Mouse (Mus musculus): ENCODE results near the gene Gm49711. TPM values are rescaled to one million over a fixed set of nuclear protein-coding genes. Genes with fewer than 3 reads are reported as not detected.

Gm49711 gene
- total and polyA plus RNA-seq, 3 experiments = 4.2 TPM; not detected in 2

GRCm38 (mm10) chr16:92163545-92163944, 105.4 kb downstream of the Gm49711 start:
- no peaks in the 10 kb centered on the region for H3K9me3 ChIP-seq (replicated peaks)
- no peak overlapping the region for H3K4me3 ChIP-seq (ENCODE audit: low read depth, low read length)
- TF ChIP-seq TAL1 (conservative IDR thresholded peaks at IDR 0.05; ENCODE audit: low read depth, low read length) (no peak), POLR2AphosphoS5 (IDR thresholded peaks at IDR 0.05; ENCODE audit: insufficient replicate concordance, low read depth, low read length) (no peak)
- no peak for ATAC-seq (ENCODE audit: extremely low read depth, insufficient number of reproducible peaks, low FRiP score, poor library complexity, severe bottlenecking)
- no peak for DNase-seq (ENCODE audit: low spot score)
- H3K4me1 ChIP-seq (ENCODE audit: insufficient read depth, low read depth, low read length) = no peaks in the 10 kb centered on the region
- H3K36me3 ChIP-seq (replicated peaks) = no peaks in the 10 kb centered on the region
- H3K27me3 ChIP-seq (ENCODE audit: insufficient read depth, low read length) = peaks cover 11% of the 10 kb centered on the region; the same call in 1 of the 2 replicates

GRCm38 (mm10) chr16:92176052-92176451, 117.9 kb downstream of the Gm49711 start:
- peaks cover 4% of the 10 kb centered on the region for H3K27me3 ChIP-seq (ENCODE audit: insufficient read depth, low read length)
- H3K9me3 ChIP-seq (replicated peaks) = no peaks in the 10 kb centered on the region
- TF ChIP-seq GATA1 (IDR thresholded peaks at IDR 0.05; ENCODE audit: borderline replicate concordance, low read length) (no peak), CTCF (IDR thresholded peaks at IDR 0.05; ENCODE audit: low read depth, low read length) (no peak), GATA2 (IDR thresholded peaks at IDR 0.05; ENCODE audit: borderline replicate concordance, low read depth, low read length) (no peak), POLR2AphosphoS5 (IDR thresholded peaks at IDR 0.05; ENCODE audit: insufficient replicate concordance, low read depth, low read length) (no peak), TAL1 (conservative IDR thresholded peaks at IDR 0.05; ENCODE audit: low read depth, low read length) (no peak)
- H3K4me1 ChIP-seq (ENCODE audit: insufficient read depth, low read depth, low read length) = no peaks in the 10 kb centered on the region
- DNase-seq (ENCODE audit: low spot score) (no peak), ATAC-seq (ENCODE audit: extremely low read depth, insufficient number of reproducible peaks, low FRiP score, poor library complexity, severe bottlenecking) (no peak)
- no peaks in the 10 kb centered on the region for H3K36me3 ChIP-seq (replicated peaks)
- H3K4me3 ChIP-seq (ENCODE audit: low read depth, low read length) = no peak overlapping the region

- H3K4me3 ChIP-seq (ENCODE audit: low read depth, low read length) = no peak overlapping the region
- TF ChIP-seq GATA1 (IDR thresholded peaks at IDR 0.05; ENCODE audit: borderline replicate concordance, low read length) (no peak), TAL1 (conservative IDR thresholded peaks at IDR 0.05; ENCODE audit: low read depth, low read length) (no peak), CTCF (IDR thresholded peaks at IDR 0.05; ENCODE audit: low read depth, low read length) (no peak), GATA2 (IDR thresholded peaks at IDR 0.05; ENCODE audit: borderline replicate concordance, low read depth, low read length) (no peak), POLR2AphosphoS5 (IDR thresholded peaks at IDR 0.05; ENCODE audit: insufficient replicate concordance, low read depth, low read length) (no peak)
- H3K36me3 ChIP-seq (replicated peaks) = no peaks in the 10 kb centered on the region
- no peaks in the 10 kb centered on the region for H3K9me3 ChIP-seq (replicated peaks)
- DNase-seq (ENCODE audit: low spot score) = no peak
- no peak for ATAC-seq (ENCODE audit: extremely low read depth, insufficient number of reproducible peaks, low FRiP score, poor library complexity, severe bottlenecking)
- H3K27me3 ChIP-seq (ENCODE audit: insufficient read depth, low read length) = peaks cover 8% of the 10 kb centered on the region
- H3K4me1 ChIP-seq (ENCODE audit: insufficient read depth, low read depth, low read length) = no peaks in the 10 kb centered on the region
These were observed 119.6 kb downstream of the Gm49711 start for GRCm38 (mm10) chr16:92177718-92178117.

GRCm38 (mm10) chr16:92179306-92179705, 121.2 kb downstream of the Gm49711 start:
- Histone ChIP-seq H3K9me3 (replicated peaks) (no peaks in the 10 kb centered on the region), H3K4me1 (ENCODE audit: insufficient read depth, low read depth, low read length) (no peaks in the 10 kb centered on the region), H3K4me3 (ENCODE audit: low read depth, low read length) (no peak overlapping the region), H3K36me3 (replicated peaks) (no peaks in the 10 kb centered on the region), H3K27me3 (ENCODE audit: insufficient read depth, low read length) (peaks cover 8% of the 10 kb centered on the region)
- DNase-seq (ENCODE audit: low spot score) (no peak), ATAC-seq (ENCODE audit: extremely low read depth, insufficient number of reproducible peaks, low FRiP score, poor library complexity, severe bottlenecking) (no peak)
- TF ChIP-seq CTCF (IDR thresholded peaks at IDR 0.05; ENCODE audit: low read depth, low read length) (no peak), POLR2AphosphoS5 (IDR thresholded peaks at IDR 0.05; ENCODE audit: insufficient replicate concordance, low read depth, low read length) (no peak), GATA2 (IDR thresholded peaks at IDR 0.05; ENCODE audit: borderline replicate concordance, low read depth, low read length) (no peak), GATA1 (IDR thresholded peaks at IDR 0.05; ENCODE audit: borderline replicate concordance, low read length) (no peak), TAL1 (conservative IDR thresholded peaks at IDR 0.05; ENCODE audit: low read depth, low read length) (no peak)

GRCm38 (mm10) chr16:92183477-92183876, 125.4 kb downstream of the Gm49711 start:
- no peak for TF ChIP-seq CTCF (IDR thresholded peaks at IDR 0.05; ENCODE audit: low read depth, low read length)
- no peak for TF ChIP-seq GATA2 (IDR thresholded peaks at IDR 0.05; ENCODE audit: borderline replicate concordance, low read depth, low read length)
- TF ChIP-seq TAL1 (conservative IDR thresholded peaks at IDR 0.05; ENCODE audit: low read depth, low read length) = no peak
- no peak for TF ChIP-seq POLR2AphosphoS5 (IDR thresholded peaks at IDR 0.05; ENCODE audit: insufficient replicate concordance, low read depth, low read length)
- TF ChIP-seq GATA1 (IDR thresholded peaks at IDR 0.05; ENCODE audit: borderline replicate concordance, low read length) = no peak
- Histone ChIP-seq H3K4me1 (ENCODE audit: insufficient read depth, low read depth, low read length) (no peaks in the 10 kb centered on the region), H3K36me3 (replicated peaks) (no peaks in the 10 kb centered on the region), H3K27me3 (ENCODE audit: insufficient read depth, low read length) (peaks cover 9% of the 10 kb centered on the region; the same call in 1 of the 2 replicates), H3K9me3 (replicated peaks) (no peaks in the 10 kb centered on the region), H3K4me3 (ENCODE audit: low read depth, low read length) (no peak overlapping the region)
- DNase-seq (ENCODE audit: low spot score) (no peak), ATAC-seq (ENCODE audit: extremely low read depth, insufficient number of reproducible peaks, low FRiP score, poor library complexity, severe bottlenecking) (no peak)

- H3K36me3 ChIP-seq (replicated peaks) = no peaks in the 10 kb centered on the region
- DNase-seq (ENCODE audit: low spot score) (no peak), ATAC-seq (ENCODE audit: extremely low read depth, insufficient number of reproducible peaks, low FRiP score, poor library complexity, severe bottlenecking) (no peak)
- no peaks in the 10 kb centered on the region for H3K4me1 ChIP-seq (ENCODE audit: insufficient read depth, low read depth, low read length)
- no peak overlapping the region for H3K4me3 ChIP-seq (ENCODE audit: low read depth, low read length)
- no peaks in the 10 kb centered on the region for H3K9me3 ChIP-seq (replicated peaks)
- TF ChIP-seq POLR2AphosphoS5 (IDR thresholded peaks at IDR 0.05; ENCODE audit: insufficient replicate concordance, low read depth, low read length) (no peak), TAL1 (conservative IDR thresholded peaks at IDR 0.05; ENCODE audit: low read depth, low read length) (no peak), GATA2 (IDR thresholded peaks at IDR 0.05; ENCODE audit: borderline replicate concordance, low read depth, low read length) (no peak), GATA1 (IDR thresholded peaks at IDR 0.05; ENCODE audit: borderline replicate concordance, low read length) (no peak), CTCF (IDR thresholded peaks at IDR 0.05; ENCODE audit: low read depth, low read length) (no peak)
- peaks cover 9% of the 10 kb centered on the region for H3K27me3 ChIP-seq (ENCODE audit: insufficient read depth, low read length)
These were observed 132.5 kb downstream of the Gm49711 start for GRCm38 (mm10) chr16:92190603-92191002.

All from G1E (cell line).